Mouse (Mus musculus) cerebellum, adult 11 months (tissue): ENCODE results near the gene Kctd11.

ENCODE experiments used
- DNase-seq: peaks from one replicate; pipeline ENCODE4 v3.0.0; 2022

Gene Kctd11

GRCm38 (mm10) chr11:69912716-69913530 lies 31.7 kb upstream of the Kctd11 start:
- DNase-seq, result no peak

GRCm38 (mm10) chr11:69911701-69912100 lies 30.5 kb upstream of the Kctd11 start:
- no peak for DNase-seq

GRCm38 (mm10) chr11:69910781-69911560 lies 29.8 kb upstream of the Kctd11 start:
- no peak for DNase-seq

GRCm38 (mm10) chr11:69910177-69910576 lies 29.0 kb upstream of the Kctd11 start:
- DNase-seq, result no peak

- no peak for DNase-seq
Measured at GRCm38 (mm10) chr11:69909174-69909573, 28.0 kb upstream of the Kctd11 start.

GRCm38 (mm10) chr11:69908645-69909044 lies 27.4 kb upstream of the Kctd11 start:
- no peak for DNase-seq

- DNase-seq, result no peak
Measured at GRCm38 (mm10) chr11:69904311-69904710, 23.1 kb upstream of the Kctd11 start.

GRCm38 (mm10) chr11:69902972-69903371 lies 21.8 kb upstream of the Kctd11 start:
- peak; percentile 30 for DNase-seq

GRCm38 (mm10) chr11:69901993-69902392 lies 20.8 kb upstream of the Kctd11 start:
- no peak for DNase-seq

GRCm38 (mm10) chr11:69901406-69901846 lies 20.2 kb upstream of the Kctd11 start:
- DNase-seq, result peak; percentile 95

- DNase-seq, result peak; percentile 85
Measured at GRCm38 (mm10) chr11:69900471-69901405, 19.5 kb upstream of the Kctd11 start, which contains the start of the genes 2810408A11Rik and Neurl4. Gene 2810408A11Rik, minus strand, starts transcription at chr11:69900987. Gene Neurl4, plus strand, starts transcription at chr11:69901072.

GRCm38 (mm10) chr11:69899870-69900269 lies 18.7 kb upstream of the Kctd11 start:
- no peak for DNase-seq

- no peak for DNase-seq
Measured at GRCm38 (mm10) chr11:69895291-69895690, 14.1 kb upstream of the Kctd11 start, which contains the start of gene Acap1. Gene Acap1, minus strand, starts transcription at chr11:69895539.

- DNase-seq, result no peak
Measured at GRCm38 (mm10) chr11:69894671-69895070, 13.5 kb upstream of the Kctd11 start.

- no peak for DNase-seq
Measured at GRCm38 (mm10) chr11:69891482-69891881, 10.3 kb upstream of the Kctd11 start.

- no peak for DNase-seq
Measured at GRCm38 (mm10) chr11:69886907-69887635, 5.9 kb upstream of the Kctd11 start.

GRCm38 (mm10) chr11:69884663-69885062 lies 3.5 kb upstream of the Kctd11 start:
- DNase-seq, result no peak

- no peak for DNase-seq
Measured at GRCm38 (mm10) chr11:69884240-69884639, 3.0 kb upstream of the Kctd11 start.

GRCm38 (mm10) chr11:69883527-69884151 lies 2.4 kb upstream of the Kctd11 start:
- no peak for DNase-seq

GRCm38 (mm10) chr11:69883066-69883465 lies 1.9 kb upstream of the Kctd11 start:
- DNase-seq, result no peak
